Comparison of ENCODE assay signal across 26 mouse cellular contexts in the genomic region with DNA sequence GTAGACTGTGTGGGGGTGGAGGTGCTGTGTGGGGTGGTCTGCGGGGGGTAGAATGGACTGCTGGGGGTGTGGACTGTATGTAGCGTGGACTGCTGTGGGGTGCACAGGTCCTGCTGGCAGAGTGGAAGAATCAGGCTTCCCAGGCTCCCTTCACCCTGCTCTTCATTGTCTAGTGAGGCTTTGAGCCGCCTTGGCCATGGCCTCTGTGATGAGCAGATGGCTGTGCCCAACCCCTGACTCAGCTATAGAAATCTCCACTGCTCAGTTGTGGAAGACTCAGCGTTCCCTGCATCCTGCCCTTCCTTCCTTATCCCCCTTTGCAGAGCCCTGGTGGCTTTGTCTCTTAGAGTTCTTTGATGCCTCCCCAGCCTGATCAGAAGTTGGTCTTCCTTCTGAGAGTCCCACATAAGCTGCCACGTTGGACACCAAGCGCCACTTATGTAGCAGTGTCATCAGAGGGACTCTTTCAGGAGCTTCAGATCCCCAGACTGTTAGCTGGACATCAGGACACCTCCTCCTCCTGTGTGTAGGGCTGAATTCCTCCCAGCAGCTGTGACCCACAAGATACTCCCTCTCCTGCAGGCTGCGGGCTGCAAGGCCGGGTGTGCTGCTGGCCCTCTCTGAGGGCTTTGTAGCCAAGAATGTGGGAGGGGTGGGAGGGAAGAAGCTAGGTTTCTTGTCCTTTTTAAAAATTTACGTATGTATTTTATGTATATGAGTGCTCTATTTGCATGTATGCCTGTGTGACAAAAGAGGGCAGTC. TPM values are rescaled to one million over a fixed set of nuclear protein-coding genes. Genes with fewer than 3 reads are reported as not detected.
A peak's percentile ranks its signal among the peaks of the same experiment; 100 is the strongest.
DNase-seq lines count a peak whose midpoint lies in the region; TF ChIP-seq lines count a peak whose summit lies in the region.
"Had no signal": no experiment of that assay in that cellular context is flagged by ENCODE, and none has a peak within 500 bp of the region (broad histone marks: within the 10 kb centered on the region; RNA-seq: fewer than 3 reads in every experiment).

No protein-coding gene starts in this region.

- TF ChIP-seq POLR2A in kidney, adult 2 months (IDR thresholded peaks at IDR 0.05; ENCODE audit: low read depth, low read length) = no peak

- peak; percentile 33 to 62 for DNase-seq in adrenal gland, adult (ENCODE audit: inconsistent age in 2 of 2, low spot score in 1 of 2)
- no peak for DNase-seq in adrenal gland, adult 8-10 months
- DNase-seq in adrenal gland, postnatal 25 days = peak; percentile 29
- DNase-seq in adrenal gland, postnatal 4 days (ENCODE audit: low spot score in 2 of 2) = no peak
- peak; percentile 14 for DNase-seq in R1 (ENCODE audit: low read depth, low spot score)
- no peak for DNase-seq in kidney, adult 2 months
- DNase-seq: cerebellum, adult 11 months; cerebellum, adult 2 months; cerebellum, adult 9-11 months; cerebellum, postnatal 25 days; forebrain, postnatal 0 days; gastrocnemius, postnatal 10 days; gastrocnemius, postnatal 36 days; heart, adult 2 months; heart, postnatal 14 days; heart, postnatal 4 days; kidney, adult 18-20 months had no signal

- no peak for TF ChIP-seq CTCF in kidney, adult 2 months (conservative IDR thresholded peaks at IDR 0.05; ENCODE audit: insufficient read depth, insufficient read length, low read depth, low read length)

- WGBS in kidney, adult 2 months = 94% methylated on average over 9 of the region's 9 CpGs

- no peak overlapping the region for H3K4me3 ChIP-seq in kidney, adult 2 months (ENCODE audit: insufficient read depth, low read depth, low read length)
- H3K4me3 ChIP-seq: embryonic facial prominence, embryonic 12.5 days; embryonic facial prominence, embryonic 15.5 days; heart, adult 2 months; heart, embryonic 10.5 days; heart, embryonic 13.5 days had no signal

- no peaks in the 10 kb centered on the region; the same call in 1 of the 2 replicates for H3K36me3 ChIP-seq in kidney, adult 2 months (ENCODE audit: control insufficient read depth, insufficient read depth, low read length)

- no peaks in the 10 kb centered on the region for H3K27me3 ChIP-seq in kidney, adult 2 months (replicated peaks; ENCODE audit: control insufficient read depth, insufficient read depth, low read length)
- H3K27me3 ChIP-seq: embryonic facial prominence, embryonic 12.5 days; embryonic facial prominence, embryonic 15.5 days; heart, embryonic 13.5 days had no signal

- no peak overlapping the region for H3K27ac ChIP-seq in kidney, adult 2 months (ENCODE audit: insufficient read depth, low read depth, low read length)
- H3K27ac ChIP-seq: embryonic facial prominence, embryonic 12.5 days; embryonic facial prominence, embryonic 15.5 days; heart, adult 2 months; heart, embryonic 10.5 days; heart, embryonic 13.5 days; hindbrain, embryonic 14.5 days; hindbrain, postnatal 0 days had no signal

- H3K4me1 ChIP-seq in kidney, adult 2 months (ENCODE audit: control insufficient read depth, insufficient read depth, low read length) = no peaks in the 10 kb centered on the region
- H3K4me1 ChIP-seq: embryonic facial prominence, embryonic 12.5 days had no signal

RNA-seq across cellular contexts. Expression of a gene that starts 11.7 kb away (rescaled TPM):
- total RNA-seq in adrenal gland, adult 8-10 months (2022) = 1 to 10 TPM; 3.5 to 5.1 (median 3.9) TPM
- 2.0 and 4.1 TPM in 2 replicates for total RNA-seq in adrenal gland, postnatal 25 days (2021)
- 1 to 10 TPM; 5.0 to 8.7 TPM for total RNA-seq in adrenal gland, postnatal 4 days (2021)
- 5.1 and 5.3 TPM in 2 replicates for polyA plus RNA-seq in kidney, adult 2 months (2012; rRNA removed)
- total RNA-seq: granulocyte monocyte progenitor cell, adult 5-6 weeks had no signal
- polyA plus RNA-seq: inflammation-experienced regulatory T-cells, adult 6 months had no signal

RNA-seq across cellular contexts. Expression of a gene that starts 29.6 kb away (rescaled TPM):
- total RNA-seq in adrenal gland, adult 8-10 months (2022) = 10 to 100 TPM; 24.7 to 40.4 (median 36.6) TPM
- total RNA-seq in adrenal gland, postnatal 25 days (2021) = 31.4 and 37.1 TPM in 2 replicates
- 10 to 100 TPM; 28.6 to 28.8 TPM for total RNA-seq in adrenal gland, postnatal 4 days (2021)
- 16.9 and 18.8 TPM in 2 replicates for polyA plus RNA-seq in kidney, adult 2 months (2012; rRNA removed)

RNA-seq across cellular contexts. Expression of a gene that starts 29.8 kb away (rescaled TPM):
- total RNA-seq in adrenal gland, adult 8-10 months (2022) = 10 to 100 TPM; 46.2 to 53.7 (median 48.3) TPM
- 32.0 and 41.3 TPM in 2 replicates for total RNA-seq in adrenal gland, postnatal 25 days (2021)
- 10 to 100 TPM; 44.9 to 51.5 TPM for total RNA-seq in adrenal gland, postnatal 4 days (2021)
- polyA plus RNA-seq in kidney, adult 2 months (2012; rRNA removed) = 20.5 and 24.1 TPM in 2 replicates

RNA-seq across cellular contexts. Expression of a gene that starts 49.7 kb away (rescaled TPM):
- 10 to 100 TPM; 37.3 to 55.6 (median 46.4) TPM for total RNA-seq in adrenal gland, adult 8-10 months (2022)
- total RNA-seq in adrenal gland, postnatal 25 days (2021) = 31.8 and 49.7 TPM in 2 replicates
- total RNA-seq in adrenal gland, postnatal 4 days (2021) = 10 to 100 TPM; 70.2 to 88.6 TPM
- polyA plus RNA-seq in kidney, adult 2 months (2012; rRNA removed) = 83.2 and 87.9 TPM in 2 replicates

RNA-seq across cellular contexts. Expression of a gene that starts 51.0 kb away (rescaled TPM):
- total RNA-seq in adrenal gland, adult 8-10 months (2022) = not detected
- not detected in 2 replicates for total RNA-seq in adrenal gland, postnatal 25 days (2021)
- total RNA-seq in adrenal gland, postnatal 4 days (2021) = 1 to 10 TPM in 1 of 2 experiments, not detected in 1; 1.8 TPM
- polyA plus RNA-seq in kidney, adult 2 months (2012; rRNA removed) = 5.0 and 5.7 TPM in 2 replicates
- total RNA-seq: forebrain, postnatal 0 days; gastrocnemius, postnatal 10 days; gastrocnemius, postnatal 36 days; heart, adult 2 months; hindbrain, postnatal 0 days had no signal
- polyA plus RNA-seq: cerebellum, adult 2 months; frontal cortex, adult 2 months; hindbrain, embryonic 14.5 days had no signal

Comparison
In these comparisons a context has a peak if more than half of its experiments do, and no peak if none do; other contexts are left out.
1. DNase-seq: peak in adrenal gland, adult (2 of 2), adrenal gland, postnatal 25 days (single experiment) and R1 (single experiment); none in adrenal gland, adult 8-10 months (single experiment), adrenal gland, postnatal 4 days (0 of 2) and kidney, adult 2 months (single experiment).